Mouse (Mus musculus) kidney, embryonic 16.5 days (tissue): ENCODE data around the gene Peli2. TPM values are rescaled to one million over a fixed set of nuclear protein-coding genes. Genes with fewer than 3 reads are reported as not detected.

ENCODE experiments used
- ATAC-seq: fragments of 200-750 bp; cut with Nextera tagmentation; 2 replicates; pipeline ENCODE4 v1.8.0; 2017; ENCODE audit warnings: moderate TSS enrichment; ENCODE audit not compliant: low FRiP score, low TSS enrichment
- H3K27ac ChIP-seq: fragments of 300-500 bp; sonication (generic); 2 replicates; pipeline ENCODE4 v1.5.1; 2014; ENCODE audit warnings: low read length
- H3K27me3 ChIP-seq: fragments of 300-500 bp; sonication (generic); 2 replicates; pipeline ENCODE4 v1.6.1; 2014; ENCODE audit warnings: low read length, control low read depth, mixed read lengths; ENCODE audit not compliant: insufficient read depth
- H3K36me3 ChIP-seq: fragments of 300-500 bp; sonication (generic); 2 replicates; pipeline ENCODE4 v1.6.1; 2014; ENCODE audit warnings: low read length, control low read depth, mixed read lengths; ENCODE audit not compliant: insufficient read depth
- H3K4me1 ChIP-seq: fragments of 300-500 bp; sonication (generic); 2 replicates; pipeline ENCODE4 v1.6.1; 2014; ENCODE audit warnings: low read length, control low read depth, mixed read lengths; ENCODE audit not compliant: insufficient read depth
- H3K4me2 ChIP-seq: fragments of 300-500 bp; sonication (generic); replicated peaks from 2 replicates; pipeline ENCODE4 v1.6.1; 2014; ENCODE audit warnings: low read depth, low read length
- H3K4me3 ChIP-seq: fragments of 300-500 bp; sonication (generic); 2 replicates; pipeline ENCODE4 v1.5.1; 2014; ENCODE audit warnings: mild to moderate bottlenecking, low read length
- H3K9ac ChIP-seq: fragments of 300-500 bp; sonication (generic); replicated peaks from 2 replicates; pipeline ENCODE4 v1.6.1; 2014; ENCODE audit warnings: low read length
- H3K9me3 ChIP-seq: fragments of 300-500 bp; sonication (generic); 2 replicates; pipeline ENCODE4 v1.6.1; 2016; ENCODE audit warnings: low read length, control low read depth
- WGBS: fragments of 180-500 bp; shearing (Covaris S2); extraction: QIAGEN DNeasy Blood & Tissue Kit; methylation state at CpG from one replicate; pipeline ENCODE4 v1.1.7; 2014; 5-methylcytosine and 5-hydroxymethylcytosine counted together
- polyA plus RNA-seq: library from polyadenylated mRNA; unstranded; fragments of >200 nt; fragmentation: Nextera tagmentation; extraction: Ambion mirVana; gene quantifications from 2 replicates; pipeline ENCODE4 v1.2.1, GENCODE M21; 2015

Peli2 gene
- polyA plus RNA-seq, 1 experiment from 2014 or later: 8.6 TPM

- H3K27me3 ChIP-seq: peaks cover 1% of the 10 kb centered on the region; the same call in 1 of the 2 replicates
- no peak for ATAC-seq
- peaks cover 47% of the 10 kb centered on the region for H3K4me1 ChIP-seq
- no peak overlapping the region for H3K4me3 ChIP-seq
- H3K27ac ChIP-seq: no peak overlapping the region
- H3K9ac ChIP-seq: no peak overlapping the region
- no peak overlapping the region for H3K4me2 ChIP-seq
- H3K9me3 ChIP-seq: no peaks in the 10 kb centered on the region
- H3K36me3 ChIP-seq: no peaks in the 10 kb centered on the region
- 53% methylated on average over 5 of the region's 5 CpGs for WGBS
Observed at GRCm38 (mm10) chr14:48124011-48124410, 3.4 kb downstream of the Peli2 start.

DNA sequence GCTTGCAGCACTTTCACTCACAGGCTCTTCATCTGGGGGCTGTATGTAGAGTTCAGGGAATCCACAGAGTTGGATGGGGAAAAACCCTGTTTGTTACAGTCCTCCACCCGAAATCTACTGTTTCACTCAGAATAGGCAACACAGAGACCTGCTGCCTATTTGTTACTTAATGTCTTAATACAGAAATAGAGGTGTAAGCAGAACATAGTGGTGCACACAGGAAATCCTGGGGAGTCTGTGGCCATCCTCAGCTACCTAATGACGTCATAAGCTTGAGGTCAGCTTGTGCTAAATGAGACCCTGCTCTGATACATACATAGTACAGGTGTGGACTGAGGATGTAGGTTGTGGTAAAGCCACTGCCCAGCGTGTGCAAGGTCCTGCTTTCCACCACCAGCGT lies 4.2 kb downstream of the Peli2 start:
- Histone ChIP-seq H3K4me2 (no peak overlapping the region), H3K27ac (no peak overlapping the region), H3K9me3 (no peaks in the 10 kb centered on the region), H3K36me3 (no peaks in the 10 kb centered on the region), H3K27me3 (no peaks in the 10 kb centered on the region), H3K9ac (no peak overlapping the region), H3K4me1 (peaks cover 42% of the 10 kb centered on the region), H3K4me3 (no peak overlapping the region)
- no peak for ATAC-seq
- 48% methylated on average over 4 of the region's 4 CpGs for WGBS

DNA sequence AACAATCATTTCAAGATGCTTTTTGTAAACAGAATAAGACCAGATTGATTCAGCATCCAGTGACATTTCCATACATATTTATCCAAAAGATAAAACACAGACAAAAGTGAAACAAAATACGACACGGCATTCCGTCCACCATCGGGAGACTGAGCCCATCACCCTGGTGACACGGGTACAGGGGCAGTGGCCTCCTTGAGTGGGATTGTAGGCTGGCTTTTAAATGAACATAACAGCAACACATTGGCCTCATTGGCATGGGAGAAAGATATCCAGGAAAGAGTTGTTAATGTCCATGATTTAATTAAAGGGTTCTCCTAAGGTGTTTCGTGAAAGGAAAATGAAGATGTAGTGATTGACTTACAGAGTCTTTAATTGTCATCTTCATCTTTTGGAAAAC lies 5.3 kb downstream of the Peli2 start:
- WGBS: 86% methylated on average over 6 of the region's 6 CpGs
- no peak for ATAC-seq
- Histone ChIP-seq H3K27me3 (no peaks in the 10 kb centered on the region), H3K4me2 (no peak overlapping the region), H3K36me3 (no peaks in the 10 kb centered on the region), H3K9ac (no peak overlapping the region), H3K4me1 (peaks cover 49% of the 10 kb centered on the region), H3K9me3 (no peaks in the 10 kb centered on the region), H3K27ac (no peak overlapping the region), H3K4me3 (no peak overlapping the region)

GRCm38 (mm10) chr14:48126931-48127330 lies 6.3 kb downstream of the Peli2 start:
- 79% methylated on average over 4 of the region's 4 CpGs for WGBS
- Histone ChIP-seq H3K4me1 (peaks cover 54% of the 10 kb centered on the region), H3K4me3 (no peak overlapping the region), H3K9ac (0 out of 2 replicates have a peak overlapping the region, but pooled peaks have one; percentile 11), H3K27me3 (no peaks in the 10 kb centered on the region), H3K27ac (no peak overlapping the region), H3K9me3 (no peaks in the 10 kb centered on the region), H3K36me3 (no peaks in the 10 kb centered on the region), H3K4me2 (no peak overlapping the region)
- no peak for ATAC-seq

DNA sequence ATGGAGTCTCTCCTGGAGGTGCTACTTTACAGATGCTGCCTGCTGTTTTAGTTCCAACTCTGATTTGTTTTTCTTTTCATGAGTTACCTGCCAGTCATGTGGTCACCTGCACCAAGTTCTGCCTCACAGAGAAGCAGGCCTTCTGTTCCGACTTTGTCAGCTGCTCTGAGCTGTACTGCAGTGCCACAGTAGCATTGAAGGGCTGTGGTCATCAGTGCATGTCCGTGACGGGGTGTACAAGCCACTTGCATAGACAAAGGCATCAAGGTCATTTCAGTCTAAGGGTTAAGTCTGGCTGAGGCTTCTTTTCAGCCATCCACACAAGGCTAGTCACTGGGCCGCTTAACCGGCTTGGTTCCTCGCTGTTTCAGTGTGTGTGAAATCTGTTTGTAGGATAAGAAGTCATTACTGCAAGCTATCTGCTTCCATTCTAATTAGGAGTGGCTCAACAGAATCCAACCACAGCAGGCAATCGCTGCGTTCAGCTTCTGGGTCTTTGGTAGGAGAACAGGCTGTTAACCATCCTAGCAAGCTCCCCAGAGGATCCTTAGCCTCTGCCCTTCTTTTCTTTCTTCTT lies 7.1 kb downstream of the Peli2 start:
- Histone ChIP-seq H3K36me3 (no peaks in the 10 kb centered on the region), H3K4me2 (no peak overlapping the region), H3K4me3 (no peak overlapping the region), H3K27me3 (no peaks in the 10 kb centered on the region), H3K4me1 (peaks cover 53% of the 10 kb centered on the region), H3K27ac (no peak overlapping the region), H3K9me3 (no peaks in the 10 kb centered on the region), H3K9ac (no peak overlapping the region)
- 50% methylated on average over 8 of the region's 8 CpGs for WGBS
- 0 out of 2 replicates have a peak, but pooled peaks have one; percentile 46 for ATAC-seq

- no peaks in the 10 kb centered on the region for H3K9me3 ChIP-seq
- H3K27me3 ChIP-seq: no peaks in the 10 kb centered on the region
- H3K27ac ChIP-seq: no peak overlapping the region
- H3K4me3 ChIP-seq: no peak overlapping the region
- H3K36me3 ChIP-seq: no peaks in the 10 kb centered on the region
- WGBS: 94% methylated on average over 5 of the region's 5 CpGs
- ATAC-seq: no peak
- no peak overlapping the region for H3K9ac ChIP-seq
- no peak overlapping the region for H3K4me2 ChIP-seq
- H3K4me1 ChIP-seq: peaks cover 59% of the 10 kb centered on the region
Observed at GRCm38 (mm10) chr14:48128701-48129100, 8.1 kb downstream of the Peli2 start.

DNA sequence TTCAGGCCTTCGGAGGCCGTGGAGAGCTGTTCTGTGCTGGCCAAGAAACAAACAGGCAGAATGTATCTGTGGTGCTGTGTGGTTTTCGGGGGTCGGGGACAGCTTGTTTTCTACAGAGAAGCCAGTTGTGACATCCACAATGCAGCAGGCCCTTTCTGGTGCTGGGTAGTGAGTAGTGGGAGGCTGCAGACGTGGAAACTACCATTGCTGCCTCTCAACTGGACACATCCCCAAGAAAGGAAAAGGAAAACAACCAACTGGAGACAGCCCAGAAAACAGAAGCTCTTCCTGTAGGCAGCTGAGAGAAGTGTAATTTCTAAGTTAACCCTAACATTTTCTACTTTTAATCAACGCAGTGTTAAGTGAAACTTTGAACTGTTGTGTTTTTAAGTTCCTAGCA lies 9.4 kb downstream of the Peli2 start:
- 82% methylated on average over 6 of the region's 6 CpGs for WGBS
- Histone ChIP-seq H3K9me3 (no peaks in the 10 kb centered on the region), H3K4me3 (no peak overlapping the region), H3K4me2 (no peak overlapping the region), H3K9ac (no peak overlapping the region), H3K27me3 (no peaks in the 10 kb centered on the region), H3K36me3 (no peaks in the 10 kb centered on the region), H3K4me1 (peaks cover 61% of the 10 kb centered on the region), H3K27ac (no peak overlapping the region)
- ATAC-seq: no peak

- H3K9ac ChIP-seq: peak overlapping the region; percentile 50
- peak overlapping the region; percentile 66 for H3K27ac ChIP-seq
- peak overlapping the region; percentile 15; the same call in 1 of the 2 replicates for H3K4me2 ChIP-seq
- no peak; the same call in 1 of the 2 replicates for ATAC-seq
- H3K4me3 ChIP-seq: no peak overlapping the region
- WGBS: 32% methylated on average over 20 of the region's 20 CpGs
- H3K36me3 ChIP-seq: no peaks in the 10 kb centered on the region
- H3K4me1 ChIP-seq: peaks cover 61% of the 10 kb centered on the region
- no peaks in the 10 kb centered on the region for H3K9me3 ChIP-seq
- H3K27me3 ChIP-seq: no peaks in the 10 kb centered on the region
Observed at GRCm38 (mm10) chr14:48130761-48131575, 10.3 kb downstream of the Peli2 start.

- Histone ChIP-seq H3K4me2 (0 out of 2 replicates have a peak overlapping the region, but pooled peaks have one; percentile 7), H3K27ac (peak overlapping the region; percentile 66), H3K9ac (peak overlapping the region; percentile 50; the same call in 1 of the 2 replicates), H3K9me3 (no peaks in the 10 kb centered on the region), H3K4me1 (peaks cover 62% of the 10 kb centered on the region), H3K36me3 (no peaks in the 10 kb centered on the region), H3K27me3 (no peaks in the 10 kb centered on the region), H3K4me3 (no peak overlapping the region)
- 49% methylated on average over 4 of the region's 4 CpGs for WGBS
- ATAC-seq: peak; percentile 52
Observed at GRCm38 (mm10) chr14:48131576-48131922, 10.9 kb downstream of the Peli2 start.

- no peak for ATAC-seq
- H3K27me3 ChIP-seq: no peaks in the 10 kb centered on the region
- H3K4me3 ChIP-seq: no peak overlapping the region
- H3K27ac ChIP-seq: peak overlapping the region; percentile 38; the same call in 1 of the 2 replicates
- H3K4me1 ChIP-seq: peaks cover 64% of the 10 kb centered on the region
- WGBS: 69% methylated on average over 3 of the region's 3 CpGs
- H3K36me3 ChIP-seq: no peaks in the 10 kb centered on the region
- H3K9ac ChIP-seq: no peak overlapping the region
- no peak overlapping the region for H3K4me2 ChIP-seq
- H3K9me3 ChIP-seq: no peaks in the 10 kb centered on the region
Observed at GRCm38 (mm10) chr14:48132241-48132640, 11.6 kb downstream of the Peli2 start.
